Mouse (Mus musculus): Measurements from ENCODE around the gene B3galt2. TPM values are rescaled to one million over a fixed set of nuclear protein-coding genes. Genes with fewer than 3 reads are reported as not detected.

The B3galt2 gene
- polyA plus RNA-seq (2016; fragmentation: Nextera tagmentation; extraction: Ambion mirVana) = 0.23 and 0.24 TPM in 2 replicates

DNA sequence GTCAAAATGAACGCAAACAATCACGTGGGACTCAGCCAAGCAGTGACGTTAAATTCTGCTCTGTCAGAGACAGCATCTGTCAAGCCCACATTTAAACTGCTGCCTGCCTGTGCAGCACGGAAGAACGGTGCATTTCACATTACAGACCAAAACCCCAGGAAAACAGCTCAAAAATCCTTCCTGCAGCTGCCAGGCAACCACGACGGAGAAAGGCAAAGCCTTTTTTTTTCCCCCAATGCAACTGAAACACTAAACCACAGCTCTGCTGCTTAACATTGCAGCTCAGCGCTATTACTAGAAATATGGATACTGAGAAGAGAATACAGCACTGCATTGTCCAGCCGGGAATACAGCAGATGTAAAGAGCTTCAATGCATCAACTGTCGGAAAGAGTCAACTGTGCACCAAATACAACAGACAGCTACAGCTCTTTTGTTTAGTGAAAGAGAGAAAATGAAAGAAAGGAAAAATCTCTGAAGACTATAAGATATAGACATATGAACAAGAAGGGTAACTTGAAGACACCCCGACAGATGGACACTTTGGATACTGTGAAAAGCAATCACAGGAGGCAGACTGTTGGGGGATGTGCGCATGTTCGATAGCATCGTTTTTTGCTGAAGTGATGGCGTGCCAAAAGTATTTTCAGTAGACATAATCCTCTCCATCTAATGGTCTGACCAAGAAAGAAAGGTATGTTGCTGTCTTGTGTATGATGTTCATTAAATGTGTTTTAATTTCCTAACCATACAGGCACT is at the start of gene B3galt2:
Gene B3galt2, plus strand, starts transcription at position 15 of the 758 bp plus-strand sequence.
- 85% methylated on average over 15 of the region's 15 CpGs for WGBS
- Histone ChIP-seq H3K36me3 (no peaks in the 10 kb centered on the region), H3K4me3 (no peak within 1 kb of the TSS), H3K9me3 (replicated peaks) (no peaks in the 10 kb centered on the region), H3K4me1 (no peaks in the 10 kb centered on the region), H3K27ac (no peak within 1 kb of the TSS), H3K27me3 (ENCODE audit: low read depth, poor library complexity, severe bottlenecking) (no peaks in the 10 kb centered on the region)
- no peak for DNase-seq (ENCODE audit: low spot score)

GRCm38 (mm10) chr1:143596864-143597263 is 43.6 kb upstream of the B3galt2 start:
- no peaks in the 10 kb centered on the region for H3K9me3 ChIP-seq (replicated peaks)
- no peaks in the 10 kb centered on the region for H3K4me1 ChIP-seq
- H3K27ac ChIP-seq = no peak overlapping the region
- WGBS = 92% methylated on average over 2 of the region's 2 CpGs
- H3K27me3 ChIP-seq (ENCODE audit: low read depth, poor library complexity, severe bottlenecking) = no peaks in the 10 kb centered on the region
- no peak overlapping the region for H3K4me3 ChIP-seq
- H3K36me3 ChIP-seq = no peaks in the 10 kb centered on the region
- no peak for DNase-seq (ENCODE audit: low spot score)

DNA sequence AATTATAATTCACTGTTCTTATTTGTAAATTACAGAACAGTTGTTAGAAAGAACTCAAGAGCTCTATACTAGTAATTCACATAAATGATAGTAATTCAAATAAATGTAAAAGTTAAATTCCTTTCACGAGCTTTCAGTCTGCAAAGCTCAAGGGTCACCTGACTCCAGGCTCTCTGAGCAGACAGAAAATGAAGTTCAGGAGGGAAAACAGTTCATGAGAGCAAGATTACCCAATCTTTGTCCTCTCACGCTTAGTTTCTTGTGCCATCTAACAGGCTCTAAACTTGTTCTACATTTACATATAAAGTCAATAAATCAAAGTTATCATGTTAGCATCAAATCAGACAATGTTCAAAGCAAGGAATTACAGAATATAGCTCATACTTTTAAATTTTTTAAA is 31.6 kb upstream of the B3galt2 start:
- no peak overlapping the region for H3K27ac ChIP-seq
- no peak overlapping the region for H3K4me3 ChIP-seq
- no peaks in the 10 kb centered on the region for H3K9me3 ChIP-seq (replicated peaks)
- WGBS = 89% methylated on average over 2 of the region's 2 CpGs
- peaks cover 33% of the 10 kb centered on the region for H3K36me3 ChIP-seq
- no peak for DNase-seq (ENCODE audit: low spot score)
- H3K27me3 ChIP-seq (ENCODE audit: low read depth, poor library complexity, severe bottlenecking) = no peaks in the 10 kb centered on the region
- no peaks in the 10 kb centered on the region for H3K4me1 ChIP-seq

GRCm38 (mm10) chr1:143612901-143613300 is 27.6 kb upstream of the B3galt2 start:
- DNase-seq (ENCODE audit: low spot score) = no peak
- H3K4me1 ChIP-seq = no peaks in the 10 kb centered on the region
- H3K27ac ChIP-seq = no peak overlapping the region
- H3K4me3 ChIP-seq = no peak overlapping the region
- 94% methylated on average over 2 of the region's 2 CpGs for WGBS
- no peaks in the 10 kb centered on the region for H3K27me3 ChIP-seq (ENCODE audit: low read depth, poor library complexity, severe bottlenecking)
- peaks cover 61% of the 10 kb centered on the region for H3K36me3 ChIP-seq
- H3K9me3 ChIP-seq (replicated peaks) = no peaks in the 10 kb centered on the region

GRCm38 (mm10) chr1:143619760-143620159 is 20.7 kb upstream of the B3galt2 start:
- no peak overlapping the region for H3K4me3 ChIP-seq
- H3K36me3 ChIP-seq = peaks cover 40% of the 10 kb centered on the region
- H3K9me3 ChIP-seq (replicated peaks) = no peaks in the 10 kb centered on the region
- no peaks in the 10 kb centered on the region for H3K27me3 ChIP-seq (ENCODE audit: low read depth, poor library complexity, severe bottlenecking)
- DNase-seq (ENCODE audit: low spot score) = no peak
- H3K4me1 ChIP-seq = no peaks in the 10 kb centered on the region
- WGBS = 31% methylated on average over 2 of the region's 2 CpGs
- no peak overlapping the region for H3K27ac ChIP-seq

DNA sequence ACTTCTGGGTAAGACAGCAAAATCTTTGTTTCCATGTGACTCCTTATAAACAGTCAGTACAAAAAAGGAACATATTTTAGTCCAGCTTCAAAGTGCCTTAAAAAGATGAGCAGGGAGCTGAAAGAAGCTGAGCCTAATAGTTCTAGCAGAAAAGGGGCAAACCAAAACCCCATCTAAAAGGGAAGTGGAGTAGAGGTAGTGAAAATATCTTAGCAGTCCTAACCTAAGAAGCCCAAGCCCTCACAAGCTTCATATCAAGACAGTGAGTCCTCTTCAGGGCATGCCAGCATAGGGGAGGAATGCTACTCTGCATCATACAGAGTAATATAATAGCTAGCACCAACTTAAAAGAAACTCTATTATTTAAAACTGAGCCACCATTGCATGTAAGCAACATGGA is 18.5 kb upstream of the B3galt2 start:
- peaks cover 43% of the 10 kb centered on the region for H3K36me3 ChIP-seq
- no peaks in the 10 kb centered on the region for H3K9me3 ChIP-seq (replicated peaks)
- H3K4me1 ChIP-seq = no peaks in the 10 kb centered on the region
- no peak overlapping the region for H3K4me3 ChIP-seq
- DNase-seq (ENCODE audit: low spot score) = no peak
- H3K27me3 ChIP-seq (ENCODE audit: low read depth, poor library complexity, severe bottlenecking) = no peaks in the 10 kb centered on the region
- no peak overlapping the region for H3K27ac ChIP-seq

DNA sequence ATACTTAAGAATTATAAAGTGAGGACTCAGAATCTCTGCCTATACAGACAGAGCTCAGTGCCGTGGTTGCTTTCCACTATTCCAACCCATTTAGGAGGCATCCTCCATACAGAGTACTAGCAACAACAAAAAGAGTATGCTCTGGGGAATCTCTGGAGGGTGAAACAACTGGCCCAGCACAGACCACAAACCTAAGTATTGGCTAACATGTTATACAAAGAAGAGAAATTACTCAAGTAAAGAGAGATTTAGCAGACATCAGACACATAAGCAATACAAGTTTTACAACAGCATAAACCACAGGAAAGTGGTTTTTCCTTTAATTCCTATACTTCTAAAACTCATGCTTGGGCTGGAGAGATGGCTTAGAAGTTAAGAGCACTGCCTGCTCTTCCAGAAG is 17.8 kb upstream of the B3galt2 start:
- Histone ChIP-seq H3K4me1 (no peaks in the 10 kb centered on the region), H3K27me3 (ENCODE audit: low read depth, poor library complexity, severe bottlenecking) (no peaks in the 10 kb centered on the region), H3K9me3 (replicated peaks) (no peaks in the 10 kb centered on the region), H3K36me3 (peaks cover 46% of the 10 kb centered on the region), H3K4me3 (no peak overlapping the region), H3K27ac (no peak overlapping the region)
- 88% methylated on average over 1 of the region's 1 CpGs for WGBS
- no peak for DNase-seq (ENCODE audit: low spot score)

GRCm38 (mm10) chr1:143631337-143631736 is 9.1 kb upstream of the B3galt2 start:
- peaks cover 12% of the 10 kb centered on the region for H3K36me3 ChIP-seq
- DNase-seq (ENCODE audit: low spot score) = no peak
- H3K27ac ChIP-seq = no peak overlapping the region
- H3K4me1 ChIP-seq = no peaks in the 10 kb centered on the region
- WGBS = 58% methylated on average over 7 of the region's 7 CpGs
- no peaks in the 10 kb centered on the region for H3K27me3 ChIP-seq (ENCODE audit: low read depth, poor library complexity, severe bottlenecking)
- no peak overlapping the region for H3K4me3 ChIP-seq
- H3K9me3 ChIP-seq (replicated peaks) = no peaks in the 10 kb centered on the region

DNA sequence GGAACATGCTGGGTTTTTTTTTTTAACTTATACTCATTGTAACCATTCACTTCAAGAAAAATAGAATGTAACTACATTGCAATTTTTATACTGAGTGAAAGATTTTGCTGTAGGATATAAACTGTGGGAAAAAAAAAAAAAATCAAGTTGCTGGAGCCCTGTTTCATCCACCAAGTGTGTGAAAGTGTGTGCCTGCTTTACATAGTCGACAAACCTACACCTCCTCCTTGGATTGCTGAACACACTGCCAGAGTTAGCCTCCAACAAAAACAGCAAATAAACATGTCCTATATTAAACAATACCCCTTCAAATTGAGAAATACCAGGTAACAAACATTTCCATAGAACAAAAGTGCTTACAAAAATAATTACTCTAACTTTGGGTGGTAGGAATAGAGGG is 8.1 kb upstream of the B3galt2 start:
- 84% methylated on average over 1 of the region's 1 CpGs for WGBS
- Histone ChIP-seq H3K4me3 (no peak overlapping the region), H3K4me1 (no peaks in the 10 kb centered on the region), H3K27me3 (ENCODE audit: low read depth, poor library complexity, severe bottlenecking) (no peaks in the 10 kb centered on the region), H3K9me3 (replicated peaks) (no peaks in the 10 kb centered on the region), H3K27ac (no peak overlapping the region), H3K36me3 (peaks cover 2% of the 10 kb centered on the region)
- DNase-seq (ENCODE audit: low spot score) = no peak

DNA sequence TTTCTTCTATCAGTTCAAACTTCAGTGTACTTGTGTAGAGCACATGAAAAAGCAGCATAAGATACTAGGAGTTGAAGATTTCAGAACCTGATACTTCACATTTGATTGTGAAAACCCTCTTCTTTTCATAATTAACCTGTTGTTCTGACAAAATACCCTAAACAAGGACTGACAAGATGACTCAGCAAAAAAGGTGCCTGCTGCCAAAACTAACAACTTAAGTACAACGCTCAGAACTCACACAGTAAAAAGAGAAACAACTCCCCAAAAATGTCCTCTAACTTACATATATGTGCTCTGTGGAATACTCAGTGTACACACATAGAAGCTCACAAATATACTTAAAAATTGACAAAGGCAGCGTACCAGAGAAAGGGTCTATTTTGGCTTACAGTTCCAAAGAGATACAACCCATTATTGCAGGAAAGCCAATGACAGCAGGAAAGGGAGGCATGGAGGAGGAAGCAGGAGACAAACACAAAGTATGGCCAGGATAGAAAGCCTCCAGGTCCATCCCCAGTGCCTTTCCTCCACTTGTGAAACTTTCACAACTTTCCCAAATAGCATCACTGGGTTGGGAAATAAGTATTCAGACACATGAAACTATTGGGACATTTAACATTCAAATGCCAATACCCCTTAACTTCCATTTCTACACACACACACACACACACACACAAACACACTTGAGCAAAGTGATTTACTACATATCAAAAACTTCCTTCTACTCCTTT is 7.4 kb upstream of the B3galt2 start:
- no peak for DNase-seq (ENCODE audit: low spot score)
- Histone ChIP-seq H3K4me3 (no peak overlapping the region), H3K4me1 (no peaks in the 10 kb centered on the region), H3K36me3 (no peaks in the 10 kb centered on the region), H3K9me3 (replicated peaks) (no peaks in the 10 kb centered on the region), H3K27me3 (ENCODE audit: low read depth, poor library complexity, severe bottlenecking) (no peaks in the 10 kb centered on the region), H3K27ac (no peak overlapping the region)
- 92% methylated on average over 2 of the region's 2 CpGs for WGBS

GRCm38 (mm10) chr1:143644221-143644620 is 3.8 kb downstream of the B3galt2 start:
- no peak overlapping the region for H3K4me3 ChIP-seq
- 95% methylated on average over 2 of the region's 2 CpGs for WGBS
- H3K27me3 ChIP-seq (ENCODE audit: low read depth, poor library complexity, severe bottlenecking) = no peaks in the 10 kb centered on the region
- no peaks in the 10 kb centered on the region for H3K9me3 ChIP-seq (replicated peaks)
- no peaks in the 10 kb centered on the region for H3K4me1 ChIP-seq
- no peak for DNase-seq (ENCODE audit: low spot score)
- H3K27ac ChIP-seq = no peak overlapping the region
- H3K36me3 ChIP-seq = 0 out of 2 replicates have a peak, but pooled peaks cover 4% of the 10 kb centered on the region

DNA sequence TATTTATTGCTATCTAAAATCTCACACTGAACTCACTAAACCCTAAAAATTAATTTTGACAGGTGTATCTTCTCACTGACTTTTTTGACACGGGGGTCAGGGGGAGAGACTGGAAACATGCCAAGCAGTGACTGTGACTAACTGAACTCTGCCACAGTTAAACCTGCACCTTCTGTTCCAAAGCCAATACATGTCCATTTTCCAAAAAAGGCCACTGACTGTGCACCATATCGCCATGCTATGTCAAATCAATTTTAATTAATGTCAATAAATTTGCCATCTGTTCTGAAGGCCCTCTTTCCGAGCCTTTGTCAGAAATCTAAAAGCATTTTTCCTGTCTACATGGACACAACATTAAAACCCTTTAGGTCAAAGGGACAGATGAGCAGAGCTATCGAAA is 4.9 kb downstream of the B3galt2 start:
- WGBS = 83% methylated on average over 4 of the region's 4 CpGs
- H3K27me3 ChIP-seq (ENCODE audit: low read depth, poor library complexity, severe bottlenecking) = no peaks in the 10 kb centered on the region

DNA sequence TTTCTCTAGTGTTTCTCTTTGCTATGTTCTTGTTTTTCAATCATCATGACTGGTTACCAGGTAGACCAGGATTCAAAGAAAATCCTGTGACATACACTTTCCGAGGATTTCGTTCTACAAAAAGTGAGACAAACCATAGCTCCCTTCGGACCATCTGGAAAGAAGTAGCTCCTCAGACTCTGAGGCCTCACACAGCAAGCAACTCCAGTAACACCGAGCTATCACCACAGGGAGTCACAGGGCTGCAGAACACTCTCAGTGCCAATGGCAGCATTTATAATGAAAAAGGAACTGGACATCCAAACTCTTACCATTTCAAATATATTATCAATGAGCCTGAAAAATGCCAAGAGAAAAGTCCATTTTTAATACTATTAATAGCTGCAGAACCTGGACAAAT is 5.8 kb downstream of the B3galt2 start:
- WGBS = 91% methylated on average over 4 of the region's 4 CpGs
- Histone ChIP-seq H3K4me1 (no peaks in the 10 kb centered on the region), H3K27ac (no peak overlapping the region), H3K27me3 (ENCODE audit: low read depth, poor library complexity, severe bottlenecking) (no peaks in the 10 kb centered on the region), H3K9me3 (replicated peaks) (no peaks in the 10 kb centered on the region), H3K4me3 (no peak overlapping the region), H3K36me3 (peaks cover 10% of the 10 kb centered on the region; the same call in 1 of the 2 replicates)
- no peak for DNase-seq (ENCODE audit: low spot score)

More for the DNA sequence above, 4.9 kb downstream of the B3galt2 start:
- DNase-seq (ENCODE audit: low spot score) = no peak
- no peaks in the 10 kb centered on the region for H3K9me3 ChIP-seq (replicated peaks)
- H3K27ac ChIP-seq = no peak overlapping the region
- H3K4me3 ChIP-seq = no peak overlapping the region
- peaks cover 8% of the 10 kb centered on the region; the same call in 1 of the 2 replicates for H3K36me3 ChIP-seq
- no peaks in the 10 kb centered on the region for H3K4me1 ChIP-seq
